Mouse (Mus musculus) myocyte (in vitro differentiated cells): ENCODE results near the gene Rlf.

Source experiments
- CEBPB ChIP-seq: IDR thresholded peaks from 2 replicates; pipeline ENCODE4 v1.6.1; 2011; ENCODE audit warnings: mild to moderate bottlenecking, moderate library complexity; ENCODE audit not compliant: poor library complexity, insufficient read depth, severe bottlenecking
- E2F4 ChIP-seq: IDR thresholded peaks from one replicate; pipeline ENCODE4 v1.6.1; 2011; ENCODE audit warnings: mild to moderate bottlenecking, control low read depth, moderate library complexity; ENCODE audit not compliant: insufficient read depth
- MAX ChIP-seq: IDR thresholded peaks from one replicate; pipeline ENCODE4 v1.6.1; 2011; ENCODE audit warnings: low read depth, mild to moderate bottlenecking, control low read depth
- MYOD1 ChIP-seq, 3 experiments: IDR thresholded peaks; one replicate each; pipeline ENCODE4 v1.6.1; 2011; ENCODE audit warnings: control low read depth in 2 of 3, low read depth in 2 of 3, mild to moderate bottlenecking in 2 of 3, moderate library complexity in 1 of 3; ENCODE audit not compliant: insufficient read length in 2 of 3, control insufficient read depth in 1 of 3
- POLR2A ChIP-seq: IDR thresholded peaks from one replicate; pipeline ENCODE4 v1.6.1; 2011; ENCODE audit warnings: low read depth, mild to moderate bottlenecking, control low read depth, moderate library complexity; ENCODE audit not compliant: insufficient read length
- USF1 ChIP-seq: IDR thresholded peaks from one replicate; pipeline ENCODE4 v1.6.1; 2011; ENCODE audit warnings: low read depth, mild to moderate bottlenecking, control low read depth, moderate library complexity

GRCm38 (mm10) chr4:121239878-121240277 lies 25.0 kb upstream of the Rlf start:
- TF ChIP-seq MAX: no peak
- no peak for TF ChIP-seq POLR2A
- no peak for TF ChIP-seq USF1
- TF ChIP-seq CEBPB: no peak
- no peak for TF ChIP-seq E2F4
- no peak for TF ChIP-seq MYOD1 (IDR thresholded peaks at IDR 0.05; ENCODE audit: control insufficient read depth in 1 of 3, insufficient read length in 2 of 3, low read depth in 2 of 3)
